Mouse (Mus musculus) T-cell, adult 2 months (primary cell): Measurements from ENCODE around the gene Rom1.
A peak's percentile ranks its signal among the peaks of the same experiment; 100 is the strongest.

ENCODE experiments used
- DNase-seq: peaks from one replicate; pipeline ENCODE4 v3.0.0; 2022; ENCODE audit warnings: low spot score

The Rom1 gene

DNA sequence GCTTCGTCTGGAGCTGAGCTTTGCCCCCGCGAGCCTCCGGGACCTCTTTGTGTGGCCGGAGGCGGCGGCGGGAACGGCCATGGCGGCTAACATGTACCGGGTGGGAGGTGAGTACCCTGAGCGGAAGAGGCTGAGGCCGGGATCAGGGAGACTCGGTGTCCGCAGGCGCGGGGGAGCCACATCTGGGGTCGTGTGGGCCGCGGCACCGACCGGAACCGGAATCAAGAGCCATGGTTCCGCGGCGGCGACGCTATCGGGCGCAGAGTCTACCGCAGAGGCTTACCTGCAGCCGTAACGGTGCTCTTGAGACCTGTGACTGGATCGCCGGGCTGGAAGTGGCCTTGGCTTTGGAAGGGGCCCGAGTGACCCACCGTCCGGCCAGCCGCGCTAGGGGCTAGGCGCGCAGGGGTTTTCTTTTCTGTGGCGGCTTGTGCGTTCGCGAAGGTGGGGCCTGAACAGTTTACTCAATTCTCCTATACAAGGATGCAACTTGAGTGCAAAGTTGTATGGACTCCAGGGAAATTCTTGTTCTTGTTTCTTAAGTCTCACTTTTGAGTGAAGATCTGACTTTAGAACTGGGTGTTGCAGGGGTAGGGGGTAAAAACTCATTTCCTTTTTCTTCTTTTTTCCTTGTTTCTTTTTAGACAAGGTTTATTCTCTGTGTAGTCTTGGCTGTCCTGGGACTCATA is 13.3 kb upstream of the Rom1 start:
- DNase-seq, result no peak

DNA sequence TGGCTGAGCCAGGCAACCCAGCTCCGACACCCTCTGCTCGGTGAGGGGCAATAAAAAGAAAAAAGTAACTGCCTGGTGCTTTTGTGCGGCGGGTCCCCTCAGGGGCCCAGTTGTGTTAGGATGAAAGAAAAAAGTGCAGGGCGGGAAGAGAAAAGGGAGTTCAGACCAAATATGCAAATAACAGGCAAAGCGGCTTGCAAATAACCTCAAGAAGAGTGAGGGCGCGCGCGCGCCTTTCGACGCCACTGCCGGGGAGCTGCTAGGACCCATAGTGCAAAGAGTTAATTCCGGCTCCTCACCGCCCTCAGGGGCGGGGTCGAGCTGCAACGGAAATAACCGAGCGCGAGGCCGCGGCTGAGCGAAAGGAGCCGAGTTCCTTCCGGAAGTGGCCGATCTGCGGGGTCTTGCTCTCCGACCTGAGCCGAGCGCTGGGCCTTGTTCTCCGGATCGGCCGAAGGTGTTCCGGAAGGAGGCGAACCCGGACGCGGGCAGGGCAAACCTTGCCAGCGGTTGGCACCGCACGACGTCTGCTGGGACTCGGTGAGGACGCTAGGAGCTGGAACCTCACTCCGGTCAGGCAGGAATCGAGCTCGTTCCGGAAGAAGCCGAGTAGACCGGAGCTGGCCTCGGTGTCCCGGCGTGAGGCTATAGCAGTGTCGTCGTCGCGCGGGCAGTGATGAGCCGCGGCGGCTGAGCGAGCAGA is 12.5 kb upstream of the Rom1 start, which contains the start of gene Mta2:
TSS of gene Mta2 (plus strand) at position 361 of the 703 bp plus-strand sequence.
- peak; percentile 97 for DNase-seq

DNA sequence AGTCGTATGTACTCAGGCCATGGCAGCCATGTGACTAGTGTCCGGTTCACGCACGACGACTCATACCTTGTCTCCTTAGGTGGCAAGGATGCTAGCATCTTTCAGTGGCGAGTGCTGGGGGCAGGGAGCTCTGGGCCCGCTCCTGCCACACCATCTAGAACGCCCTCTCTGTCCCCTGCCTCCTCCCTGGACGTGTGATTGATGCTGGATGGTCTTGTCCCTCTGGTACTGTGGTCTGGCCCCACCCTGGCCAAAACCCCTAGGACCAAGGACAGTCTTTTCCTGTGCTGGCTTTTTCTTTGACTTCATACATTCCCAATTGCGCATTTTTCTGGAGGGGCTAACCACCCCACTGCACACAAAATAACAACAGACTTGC is 12.0 kb upstream of the Rom1 start:
- DNase-seq, result no peak

DNA sequence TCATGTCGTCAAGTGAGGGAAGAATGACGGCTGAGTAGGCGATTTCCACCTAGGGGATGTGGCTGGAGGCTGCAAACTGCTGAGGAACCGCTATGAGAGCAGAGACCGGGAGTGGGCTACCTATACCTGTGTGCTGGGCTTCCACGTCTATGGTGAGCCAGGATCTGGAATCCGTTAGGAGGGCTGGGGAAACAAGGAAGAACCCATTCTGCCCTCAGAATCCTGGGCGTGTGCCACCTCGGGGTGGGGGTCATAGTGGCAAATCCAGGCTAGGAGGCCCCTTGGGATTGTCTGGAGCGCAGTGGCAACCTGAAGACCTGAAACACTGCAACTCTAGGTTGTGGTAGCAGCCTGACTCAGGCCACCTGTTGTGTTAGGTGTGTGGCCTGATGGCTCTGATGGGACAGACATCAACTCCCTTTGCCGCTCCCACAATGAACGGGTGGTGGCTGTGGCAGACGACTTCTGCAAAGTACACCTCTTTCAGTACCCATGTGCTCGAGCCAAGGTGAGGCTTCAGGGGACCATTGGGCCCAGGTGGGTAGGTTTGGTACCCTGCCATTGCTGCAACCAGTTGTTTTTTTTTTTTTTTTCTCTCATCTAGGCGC is 11.5 kb upstream of the Rom1 start:
- DNase-seq, result no peak

DNA sequence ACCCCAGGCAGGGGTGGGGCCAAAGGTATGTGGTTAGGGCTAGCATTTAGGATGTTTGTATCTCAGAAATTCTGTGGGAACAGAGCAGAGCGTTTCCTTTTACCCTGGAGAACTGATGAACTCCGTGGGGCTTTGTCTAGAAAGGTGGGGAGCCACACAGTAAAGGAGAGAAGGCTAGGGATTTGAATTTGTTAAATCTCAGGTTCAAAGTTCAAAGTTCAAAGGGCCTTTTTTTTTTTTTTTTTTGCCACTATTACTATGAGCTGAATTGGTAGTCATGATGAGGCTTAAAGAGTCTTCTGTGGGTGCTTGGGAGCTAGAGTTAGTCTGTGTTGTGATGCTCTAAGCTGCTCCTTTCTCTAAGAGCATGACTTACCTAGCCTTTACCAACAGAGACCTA is 7.6 kb upstream of the Rom1 start:
- no peak for DNase-seq

DNA sequence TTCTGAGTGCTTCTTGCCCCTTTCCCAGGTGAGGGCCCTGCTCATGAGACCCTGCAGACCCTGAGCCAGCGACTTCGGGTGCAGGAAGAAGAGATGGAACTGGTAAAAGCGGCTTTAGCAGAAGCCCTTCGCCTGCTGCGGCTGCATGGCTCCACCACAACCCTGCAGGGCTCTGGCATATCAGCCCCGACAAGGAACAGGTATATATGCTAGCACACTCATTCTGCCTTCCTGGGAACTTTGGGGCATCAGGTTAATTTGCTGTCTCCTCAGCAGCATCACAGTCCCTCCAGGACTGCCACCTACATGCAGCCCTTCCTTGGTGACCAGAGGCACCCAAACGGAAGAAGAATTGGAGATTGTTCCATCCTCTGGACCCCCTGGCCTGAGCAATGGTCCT is 1.6 kb upstream of the Rom1 start:
- no peak for DNase-seq

DNA sequence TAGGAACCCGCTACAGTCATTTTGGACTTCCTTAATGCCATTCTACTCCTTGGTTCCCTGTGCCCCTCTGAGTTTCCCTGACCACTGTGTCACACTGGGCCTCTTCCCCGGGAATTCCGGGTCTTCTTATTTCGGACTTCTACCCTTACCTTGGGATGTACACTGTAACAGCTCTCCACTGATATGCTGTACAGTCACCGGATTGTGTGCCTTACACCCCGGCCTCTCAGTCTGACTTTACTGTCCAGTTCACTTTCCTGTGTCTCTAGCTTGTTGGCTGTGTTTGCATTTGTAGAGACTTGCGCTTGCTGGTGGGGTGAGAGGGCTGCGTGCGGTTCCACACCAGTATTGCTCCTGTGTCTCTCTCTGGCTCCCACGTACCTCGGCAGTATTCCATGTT is 961 bp upstream of the Rom1 start:
- no peak for DNase-seq

DNA sequence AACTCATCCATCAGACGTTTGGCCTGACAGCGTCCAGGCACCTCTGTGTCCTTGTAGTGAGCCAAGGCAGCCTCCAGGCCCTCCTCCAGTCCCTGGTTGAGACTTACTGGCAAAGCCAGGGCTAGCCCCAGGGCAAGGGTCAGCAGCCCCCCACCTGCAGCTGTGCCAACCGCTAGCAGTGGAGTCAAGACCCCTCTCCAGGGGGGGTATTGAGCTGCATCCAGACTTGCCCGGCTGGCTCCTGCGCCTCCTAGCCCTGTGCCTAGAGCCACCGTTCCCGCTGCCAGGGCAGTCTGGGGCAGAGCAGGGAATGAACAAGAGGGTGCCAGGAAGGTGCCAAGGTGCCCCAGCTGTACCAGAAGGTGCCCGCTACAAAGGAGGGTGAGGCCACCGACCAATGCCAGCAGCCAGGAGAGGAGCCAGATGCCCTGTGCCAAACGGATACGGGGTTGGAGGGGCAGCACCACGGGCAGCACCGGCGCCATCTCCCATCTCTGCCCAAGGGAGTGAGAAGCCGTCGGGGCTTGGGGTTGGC is 400 bp downstream of the Rom1 start:
- DNase-seq, result no peak

DNA sequence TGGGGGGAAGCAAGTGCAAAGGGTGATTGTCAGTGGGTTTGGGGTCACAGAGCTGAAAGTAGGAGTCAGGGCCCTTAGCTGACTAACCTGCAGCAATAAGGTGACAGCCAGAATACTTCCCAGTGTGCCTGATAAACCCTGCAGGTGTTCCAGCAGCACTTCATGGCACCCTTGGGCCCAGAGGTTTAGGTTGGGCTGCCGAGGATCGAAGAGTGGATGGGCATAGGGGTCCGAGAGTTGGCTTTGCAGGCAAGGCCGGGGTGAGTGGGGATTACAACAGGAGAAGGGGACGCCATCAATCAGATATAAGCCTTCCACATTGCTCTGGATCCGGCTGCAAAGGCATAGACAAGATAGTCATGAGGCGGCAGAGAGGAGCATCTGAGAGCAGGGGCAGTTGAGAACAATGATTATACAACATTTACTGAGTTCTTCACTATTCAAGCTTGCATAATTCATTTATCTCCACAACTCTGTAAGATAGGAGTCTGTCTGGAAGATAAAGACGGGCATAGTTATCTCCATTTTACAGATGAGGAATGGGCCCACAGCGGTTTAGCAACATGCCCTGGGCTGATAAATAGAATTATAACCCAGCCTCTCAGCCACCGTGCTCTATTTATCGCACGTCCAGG is 1.1 kb downstream of the Rom1 start:
- no peak for DNase-seq

DNA sequence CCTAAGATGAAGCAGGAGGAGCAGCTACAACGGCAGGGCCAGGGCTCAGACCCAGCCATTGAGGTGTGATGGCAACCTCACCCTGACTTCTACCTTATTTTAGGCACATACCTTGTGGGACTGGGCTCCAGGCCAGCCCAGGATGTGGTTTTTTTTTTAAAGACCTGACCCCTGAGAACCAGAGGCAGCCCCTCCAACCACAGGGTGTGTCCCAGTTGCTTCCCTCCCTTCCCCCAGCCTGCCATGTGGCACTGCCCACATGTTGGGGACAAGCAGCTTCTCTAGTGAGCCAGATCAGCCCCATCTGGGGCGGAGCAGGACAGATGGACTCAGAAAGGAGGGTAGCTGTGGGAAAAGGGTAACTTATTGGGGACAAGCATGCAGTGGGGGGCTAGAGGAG is 2.4 kb downstream of the Rom1 start:
- peak; percentile 34 for DNase-seq

DNA sequence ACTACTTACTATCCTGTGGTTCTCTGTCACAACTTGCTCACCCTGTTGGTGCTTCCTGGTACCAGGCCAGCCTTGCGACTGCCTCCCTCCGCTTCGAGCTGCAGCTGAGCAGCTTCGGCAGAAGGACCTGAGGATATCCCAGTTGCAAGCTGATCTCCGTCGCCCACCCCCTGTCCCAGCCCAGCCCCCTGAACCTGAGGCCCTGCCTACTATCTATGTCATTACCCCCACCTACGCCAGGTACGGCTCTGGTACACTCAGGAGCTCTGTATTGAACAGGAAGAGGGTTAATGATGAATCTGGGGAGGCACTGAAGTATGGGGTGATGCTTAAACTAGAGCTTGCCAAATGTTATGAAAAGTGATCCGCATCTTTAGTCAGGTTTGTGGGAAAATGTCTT is 7.4 kb downstream of the Rom1 start:
- no peak for DNase-seq

DNA sequence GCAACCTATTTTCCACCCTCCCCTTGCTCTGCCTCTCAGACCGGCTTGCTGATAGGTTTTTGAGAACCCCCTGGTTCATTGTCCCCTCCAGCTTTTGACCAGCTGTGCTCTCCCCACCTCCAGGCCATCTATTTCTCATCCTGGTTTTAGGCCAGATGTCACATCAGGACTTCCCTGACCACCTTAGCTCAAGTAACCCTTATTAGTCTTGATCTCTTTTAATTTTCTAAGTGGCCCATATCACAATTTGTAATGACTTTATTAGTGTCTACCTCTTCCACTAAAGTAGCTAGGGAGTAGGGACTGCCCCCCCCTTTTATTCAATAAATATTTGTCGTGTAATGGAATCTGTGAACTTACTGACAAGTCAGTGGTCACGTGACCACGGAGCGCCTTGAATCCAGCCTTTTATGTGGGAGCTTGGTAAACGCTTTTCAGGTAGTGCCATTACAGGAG is 8.3 kb downstream of the Rom1 start:
- DNase-seq, result peak; percentile 25

DNA sequence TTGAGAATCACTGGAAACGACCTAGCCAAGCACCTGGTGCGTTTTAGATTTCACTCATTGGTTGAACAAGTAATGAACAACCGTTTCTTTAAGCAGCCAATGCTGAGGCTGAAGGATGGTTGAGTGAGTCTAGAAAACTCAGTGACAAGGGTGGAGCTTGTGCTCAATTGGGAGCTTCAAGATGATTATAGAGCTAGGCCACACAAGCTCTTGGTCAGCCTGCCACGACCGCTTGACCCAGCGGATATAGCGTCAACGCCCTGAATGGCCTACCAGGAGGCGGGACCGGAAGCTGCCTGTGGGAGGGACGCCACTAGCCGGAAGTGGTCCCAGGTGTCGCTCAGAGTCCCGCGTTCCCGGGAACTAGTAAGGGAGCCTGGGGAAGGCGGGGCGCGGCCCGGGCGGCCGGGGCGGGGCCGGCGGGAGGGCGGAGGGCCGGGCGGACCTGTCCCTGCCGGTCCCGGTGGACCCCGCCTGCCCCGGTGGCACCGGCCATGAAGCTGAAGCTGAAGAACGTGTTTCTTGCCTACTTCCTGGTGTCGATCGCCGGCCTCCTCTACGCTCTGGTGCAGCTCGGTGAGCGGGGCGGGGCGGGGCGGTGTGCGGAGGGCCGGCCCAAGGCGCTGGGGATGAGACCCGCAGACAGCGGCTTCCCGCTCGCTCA is 9.0 kb downstream of the Rom1 start, which contains the start of gene B3gat3:
TSS of gene B3gat3 (plus strand) at position 302 of the 664 bp plus-strand sequence.
- peak; percentile 76 for DNase-seq

DNA sequence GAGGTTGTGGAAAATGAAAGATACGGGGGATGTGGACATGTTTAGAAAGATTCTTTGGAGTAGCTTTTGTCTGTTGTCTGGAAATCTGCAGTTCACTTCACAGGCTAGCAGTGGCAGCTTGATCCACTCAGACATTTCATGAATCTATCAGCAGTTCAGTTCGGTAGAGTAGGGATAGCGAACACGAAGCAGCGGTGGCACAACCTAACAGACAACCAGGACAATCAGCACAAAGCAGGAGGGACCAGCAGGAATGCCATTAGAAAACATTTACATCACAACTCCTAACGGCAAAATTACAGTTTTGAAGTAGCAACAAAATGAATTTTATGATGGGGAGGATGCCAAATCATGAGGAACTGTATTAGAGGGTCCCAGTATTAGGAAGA is 9.5 kb downstream of the Rom1 start:
- no peak for DNase-seq

DNA sequence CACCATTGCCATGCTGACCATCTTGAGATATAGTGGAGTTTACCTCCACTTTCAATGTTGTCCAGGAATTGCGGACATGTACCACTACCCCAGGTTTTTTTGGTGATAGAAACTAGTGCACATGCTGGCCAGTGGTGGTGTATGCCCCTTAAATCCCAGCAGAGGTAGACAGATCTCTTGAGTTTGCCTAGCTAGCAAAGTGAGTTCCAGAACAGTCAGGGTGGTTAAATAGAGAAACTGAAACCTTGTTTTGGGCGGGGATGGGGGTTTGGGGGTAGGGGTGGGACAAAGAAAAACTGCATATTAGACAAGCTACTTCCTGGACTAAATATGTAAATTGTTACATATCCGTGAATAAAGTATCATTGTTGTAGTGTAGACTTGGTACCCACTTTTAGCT is 10.2 kb downstream of the Rom1 start:
- no peak for DNase-seq

DNA sequence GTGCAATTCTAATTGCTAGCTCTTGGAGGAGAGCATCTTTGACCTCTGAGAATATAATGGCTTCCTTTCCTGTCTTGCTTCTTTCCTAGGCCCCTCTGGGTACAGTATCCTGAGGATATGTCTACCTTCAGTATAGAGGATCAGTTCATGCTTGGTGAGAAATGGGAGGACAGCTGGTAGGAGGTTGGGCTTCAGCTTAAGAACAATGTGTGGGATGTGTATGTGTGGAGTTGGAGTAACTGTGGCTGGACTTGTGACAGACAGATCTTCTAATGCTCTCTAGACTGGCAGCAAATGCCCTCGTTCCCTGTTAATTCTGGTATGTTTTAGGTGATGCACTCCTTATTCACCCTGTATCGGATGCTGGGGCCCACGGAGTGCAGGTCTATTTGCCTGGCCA is 14.9 kb downstream of the Rom1 start:
- DNase-seq, result no peak

DNA sequence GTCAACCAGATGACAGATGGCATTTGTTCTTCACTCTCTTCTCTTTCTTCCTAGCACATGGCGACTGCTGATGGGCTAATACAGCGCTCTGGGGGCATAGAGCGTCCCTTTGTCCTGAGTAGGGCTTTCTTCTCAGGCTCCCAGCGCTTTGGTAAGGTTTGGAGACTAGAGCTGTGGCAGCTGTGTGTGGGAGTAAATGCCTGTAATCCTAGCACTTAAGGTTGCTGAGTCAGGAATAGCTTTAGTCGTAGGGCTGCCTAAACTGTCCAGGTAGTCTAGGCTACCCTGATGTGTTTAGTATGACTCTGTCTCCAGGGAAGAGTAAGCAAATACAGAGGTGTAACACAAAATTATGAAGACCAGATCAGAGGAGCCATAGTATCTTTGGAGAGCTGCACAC is 17.3 kb downstream of the Rom1 start:
- DNase-seq, result no peak

DNA sequence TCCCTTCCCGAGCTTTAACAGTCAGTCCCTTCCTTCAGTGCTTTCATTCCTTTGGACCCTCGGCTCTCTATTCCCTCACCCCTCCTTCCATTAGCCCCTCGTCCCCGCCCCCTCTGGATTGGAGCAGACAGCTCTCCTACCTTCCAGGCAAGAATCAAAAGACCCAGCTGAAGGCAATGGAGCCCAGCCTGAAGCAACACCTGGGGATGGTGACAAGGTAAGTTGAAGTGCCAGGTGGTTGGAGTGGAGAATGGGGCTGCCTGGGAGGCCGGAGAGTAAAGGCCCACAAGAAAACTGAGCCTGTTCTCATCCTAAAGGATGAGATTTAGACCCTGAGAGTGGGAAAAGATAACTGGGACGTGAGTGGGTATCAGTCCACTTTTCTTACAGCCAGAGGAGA is 20.6 kb downstream of the Rom1 start:
- no peak for DNase-seq

DNA sequence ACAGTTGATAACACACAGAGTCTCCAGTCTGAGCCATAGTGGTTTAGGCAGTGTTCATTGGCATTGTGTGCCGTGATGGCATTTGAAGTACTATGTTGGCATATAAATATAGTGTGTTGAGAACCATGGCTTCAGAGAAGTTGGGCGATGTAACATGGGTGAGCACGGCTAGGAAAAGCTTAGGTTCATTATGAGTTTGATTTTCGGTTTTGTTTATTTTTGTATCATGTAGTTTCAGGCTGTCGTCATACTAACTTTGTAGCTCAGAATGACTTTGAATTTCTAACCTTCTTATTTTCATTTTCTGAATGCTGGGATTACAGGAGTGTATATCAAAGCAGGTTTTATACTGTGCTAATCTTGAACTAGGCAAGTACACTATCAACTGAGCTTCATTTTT is 25.7 kb downstream of the Rom1 start:
- DNase-seq, result no peak

DNA sequence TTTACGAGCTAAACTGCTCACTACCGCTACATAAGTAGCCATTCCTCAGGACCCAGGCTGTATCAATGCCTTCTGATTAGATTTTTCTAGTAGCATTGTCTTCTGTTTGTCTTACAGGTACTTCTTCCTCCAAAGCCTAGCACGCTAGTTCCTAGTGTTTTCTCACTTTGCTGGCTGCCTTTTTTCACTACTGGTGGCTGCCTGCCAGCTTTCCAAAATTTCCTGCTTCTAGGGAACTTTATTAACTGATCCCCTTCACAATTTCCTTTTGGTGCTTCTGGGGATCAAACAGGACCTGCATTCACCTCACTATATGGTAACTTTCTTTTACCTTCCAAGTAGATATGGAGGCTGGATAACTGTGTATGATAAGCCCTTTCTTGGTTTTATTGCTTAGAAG is 30.1 kb downstream of the Rom1 start:
- no peak for DNase-seq

DNA sequence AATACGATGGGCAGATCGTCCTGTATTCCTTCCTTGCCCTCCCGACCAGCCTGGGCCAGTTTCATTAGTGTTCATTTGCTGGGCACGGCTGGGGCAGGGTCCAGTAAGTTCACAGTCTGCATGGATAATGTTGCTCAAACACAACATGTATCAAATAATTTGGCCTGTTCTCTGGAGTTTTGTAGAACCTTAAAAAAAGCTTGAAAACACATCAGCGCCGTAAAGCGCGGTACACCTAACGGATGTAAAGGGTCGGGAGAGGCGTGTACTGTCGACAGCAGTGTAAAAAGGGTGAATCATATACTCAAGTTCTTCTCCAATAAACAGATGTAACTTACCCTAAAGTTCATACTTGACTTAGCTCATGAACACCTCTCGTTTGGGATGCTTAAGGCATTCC is 30.6 kb downstream of the Rom1 start:
- DNase-seq, result peak; percentile 22

DNA sequence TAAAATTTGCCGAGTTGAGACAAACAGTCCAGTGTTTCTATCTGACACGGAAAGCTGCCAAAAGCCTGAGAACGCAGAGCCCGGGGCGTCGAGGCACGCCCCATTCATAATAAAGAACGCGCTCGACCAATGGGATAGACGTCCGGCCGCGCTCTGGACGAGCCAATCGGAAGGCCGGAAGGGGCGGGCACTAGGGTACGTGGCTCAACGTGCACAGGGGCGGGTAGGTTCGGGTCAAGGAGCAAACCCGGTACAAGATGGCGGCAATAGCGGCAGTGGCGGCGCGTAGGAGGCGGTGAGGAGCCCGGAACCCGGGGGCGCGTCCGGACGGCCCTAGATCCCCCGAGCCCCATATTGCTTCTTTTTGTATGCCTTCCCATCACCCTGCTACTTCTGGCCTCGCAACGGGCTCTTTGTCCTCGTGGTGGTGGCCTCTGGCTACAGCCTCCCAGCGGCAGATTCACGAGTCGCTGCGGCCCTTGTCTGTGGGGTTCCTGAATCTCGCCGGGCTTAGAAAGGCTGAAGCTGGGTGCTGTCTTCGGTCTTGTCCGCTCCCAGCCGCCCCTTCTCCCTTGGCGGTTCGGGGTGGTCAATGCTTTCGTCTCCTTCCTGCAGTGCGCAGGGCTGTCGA is 31.2 kb downstream of the Rom1 start, which contains the start of gene Ganab:
TSS of gene Ganab (plus strand) at position 207 of the 631 bp plus-strand sequence.
- DNase-seq, result peak; percentile 96
